Mouse (Mus musculus): ENCODE measurements around the gene Tmem120b. TPM values are rescaled to one million over a fixed set of nuclear protein-coding genes. Genes with fewer than 3 reads are reported as not detected.

Gene Tmem120b
- polyA plus RNA-seq, 1 experiment: 9.9 TPM

GRCm38 (mm10) chr5:123142161-123143157, 74.2 kb downstream of the Tmem120b start, which contains the start of gene Setd1b:
TSS of gene Setd1b (plus strand) at chr5:123142193.
- Histone ChIP-seq H3K27me3 (replicated peaks; ENCODE audit: control insufficient read depth, insufficient read depth, low read length) (no peaks in the 10 kb centered on the region), H3K27ac (ENCODE audit: insufficient read depth, low read depth, low read length) (peak within 1 kb of the TSS; percentile 96), H3K4me1 (ENCODE audit: control insufficient read depth, insufficient read depth, low read length) (peaks cover 8% of the 10 kb centered on the region), H3K36me3 (ENCODE audit: control insufficient read depth, insufficient read depth, low read length) (no peaks in the 10 kb centered on the region), H3K4me3 (ENCODE audit: insufficient read depth, low read depth, low read length) (peak within 1 kb of the TSS; percentile 57)
- peak; percentile 81 for DNase-seq
- WGBS: under 1% methylated on average over 75 of the region's 103 CpGs
- no peak for TF ChIP-seq CTCF (conservative IDR thresholded peaks at IDR 0.05; ENCODE audit: insufficient read depth, insufficient read length, low read depth, low read length)
- no peak for TF ChIP-seq POLR2A (IDR thresholded peaks at IDR 0.05; ENCODE audit: low read depth, low read length)

- Histone ChIP-seq H3K4me1 (ENCODE audit: control insufficient read depth, insufficient read depth, low read length) (peaks cover 8% of the 10 kb centered on the region; the same call in 1 of the 2 replicates), H3K36me3 (ENCODE audit: control insufficient read depth, insufficient read depth, low read length) (no peaks in the 10 kb centered on the region; the same call in 1 of the 2 replicates), H3K4me3 (ENCODE audit: insufficient read depth, low read depth, low read length) (peak overlapping the region; percentile 57), H3K27ac (ENCODE audit: insufficient read depth, low read depth, low read length) (peak overlapping the region; percentile 4), H3K27me3 (replicated peaks; ENCODE audit: control insufficient read depth, insufficient read depth, low read length) (no peaks in the 10 kb centered on the region)
- peak; percentile 54 for DNase-seq
- WGBS: 3% methylated on average over 24 of the region's 24 CpGs
- TF ChIP-seq POLR2A (IDR thresholded peaks at IDR 0.05; ENCODE audit: low read depth, low read length) (no peak), CTCF (conservative IDR thresholded peaks at IDR 0.05; ENCODE audit: insufficient read depth, insufficient read length, low read depth, low read length) (no peak)
Observed at GRCm38 (mm10) chr5:123143251-123143970, 75.2 kb downstream of the Tmem120b start.

GRCm38 (mm10) chr5:123143971-123144745, 75.9 kb downstream of the Tmem120b start:
- peaks cover 8% of the 10 kb centered on the region; the same call in 1 of the 2 replicates for H3K4me1 ChIP-seq (ENCODE audit: control insufficient read depth, insufficient read depth, low read length)
- DNase-seq: no peak
- H3K4me3 ChIP-seq (ENCODE audit: insufficient read depth, low read depth, low read length): peak overlapping the region; percentile 6
- no peaks in the 10 kb centered on the region; the same call in 1 of the 2 replicates for H3K36me3 ChIP-seq (ENCODE audit: control insufficient read depth, insufficient read depth, low read length)
- 8% methylated on average over 17 of the region's 17 CpGs for WGBS
- TF ChIP-seq POLR2A (IDR thresholded peaks at IDR 0.05; ENCODE audit: low read depth, low read length): no peak
- no peak for TF ChIP-seq CTCF (conservative IDR thresholded peaks at IDR 0.05; ENCODE audit: insufficient read depth, insufficient read length, low read depth, low read length)
- H3K27ac ChIP-seq (ENCODE audit: insufficient read depth, low read depth, low read length): no peak overlapping the region
- no peaks in the 10 kb centered on the region for H3K27me3 ChIP-seq (replicated peaks; ENCODE audit: control insufficient read depth, insufficient read depth, low read length)

GRCm38 (mm10) chr5:123144746-123145590, 76.8 kb downstream of the Tmem120b start:
- H3K27ac ChIP-seq (ENCODE audit: insufficient read depth, low read depth, low read length): no peak overlapping the region
- DNase-seq: no peak
- TF ChIP-seq CTCF (conservative IDR thresholded peaks at IDR 0.05; ENCODE audit: insufficient read depth, insufficient read length, low read depth, low read length): no peak
- no peak for TF ChIP-seq POLR2A (IDR thresholded peaks at IDR 0.05; ENCODE audit: low read depth, low read length)

GRCm38 (mm10) chr5:123146357-123146756, 78.1 kb downstream of the Tmem120b start:
- no peaks in the 10 kb centered on the region; the same call in 1 of the 2 replicates for H3K36me3 ChIP-seq (ENCODE audit: control insufficient read depth, insufficient read depth, low read length)
- 90% methylated on average over 11 of the region's 11 CpGs for WGBS
- H3K4me1 ChIP-seq (ENCODE audit: control insufficient read depth, insufficient read depth, low read length): peaks cover 23% of the 10 kb centered on the region; the same call in 1 of the 2 replicates

More at GRCm38 (mm10) chr5:123144746-123145590, 76.8 kb downstream of the Tmem120b start:
- Histone ChIP-seq H3K36me3 (ENCODE audit: control insufficient read depth, insufficient read depth, low read length) (no peaks in the 10 kb centered on the region; the same call in 1 of the 2 replicates), H3K4me3 (ENCODE audit: insufficient read depth, low read depth, low read length) (peak overlapping the region; percentile 6), H3K27me3 (replicated peaks; ENCODE audit: control insufficient read depth, insufficient read depth, low read length) (no peaks in the 10 kb centered on the region), H3K4me1 (ENCODE audit: control insufficient read depth, insufficient read depth, low read length) (peaks cover 12% of the 10 kb centered on the region; the same call in 1 of the 2 replicates)
- 44% methylated on average over 20 of the region's 20 CpGs for WGBS

More at GRCm38 (mm10) chr5:123146357-123146756, 78.1 kb downstream of the Tmem120b start:
- TF ChIP-seq CTCF (conservative IDR thresholded peaks at IDR 0.05; ENCODE audit: insufficient read depth, insufficient read length, low read depth, low read length) (no peak), POLR2A (IDR thresholded peaks at IDR 0.05; ENCODE audit: low read depth, low read length) (no peak)
- Histone ChIP-seq H3K27ac (ENCODE audit: insufficient read depth, low read depth, low read length) (no peak overlapping the region), H3K27me3 (replicated peaks; ENCODE audit: control insufficient read depth, insufficient read depth, low read length) (no peaks in the 10 kb centered on the region), H3K4me3 (ENCODE audit: insufficient read depth, low read depth, low read length) (no peak overlapping the region)
- no peak for DNase-seq
